Mouse (Mus musculus) frontal cortex, adult (tissue): ENCODE results near the gene Plekhs1.
"Not testable (repeated sequence)": the region's sequence is repeated elsewhere in the genome, so short reads cannot be mapped to it uniquely, and the experiment has no call there.

Experiments used
- ATAC-seq: cut with Nextera tagmentation; 2 replicates; pipeline ENCODE4 v1.9.2; 2017; ENCODE audit warnings: mild to moderate bottlenecking, moderate library complexity, mixed read lengths; ENCODE audit not compliant: low TSS enrichment

Gene Plekhs1

GRCm38 (mm10) chr19:56457569-56457968 is 3.9 kb upstream of the Plekhs1 start:
- no peak for ATAC-seq

GRCm38 (mm10) chr19:56459154-56460050 is 2.0 kb upstream of the Plekhs1 start:
- ATAC-seq: no peak

GRCm38 (mm10) chr19:56460241-56460640 is 1.2 kb upstream of the Plekhs1 start:
- ATAC-seq: no peak

GRCm38 (mm10) chr19:56462786-56463185 is 1.3 kb downstream of the Plekhs1 start:
- ATAC-seq: no peak

- no peak for ATAC-seq
These were observed 5.0 kb downstream of the Plekhs1 start for GRCm38 (mm10) chr19:56466486-56466885.

- ATAC-seq: no peak
These were observed 9.0 kb downstream of the Plekhs1 start for GRCm38 (mm10) chr19:56470286-56471020.

GRCm38 (mm10) chr19:56471934-56472333 is 10.5 kb downstream of the Plekhs1 start:
- ATAC-seq: peak; percentile 59; the same call in 1 of the 2 replicates

- no peak for ATAC-seq
These were observed 13.6 kb downstream of the Plekhs1 start for GRCm38 (mm10) chr19:56474869-56475550.

- ATAC-seq: no peak
These were observed 15.1 kb downstream of the Plekhs1 start for GRCm38 (mm10) chr19:56476546-56476945.

- peak; percentile 70 for ATAC-seq
These were observed 15.8 kb downstream of the Plekhs1 start for GRCm38 (mm10) chr19:56477253-56477652.

- ATAC-seq: no peak
These were observed 16.4 kb downstream of the Plekhs1 start for GRCm38 (mm10) chr19:56477832-56478231.

GRCm38 (mm10) chr19:56484630-56485375 is 23.4 kb downstream of the Plekhs1 start:
- no peak for ATAC-seq

- ATAC-seq: peak; percentile 27; the same call in 1 of the 2 replicates
These were observed 24.2 kb downstream of the Plekhs1 start for GRCm38 (mm10) chr19:56485376-56486271.

- no peak for ATAC-seq
These were observed 25.5 kb downstream of the Plekhs1 start for GRCm38 (mm10) chr19:56486926-56487325.

GRCm38 (mm10) chr19:56487339-56487738 is 25.9 kb downstream of the Plekhs1 start:
- ATAC-seq: no peak

GRCm38 (mm10) chr19:56489601-56490000 is 28.2 kb downstream of the Plekhs1 start:
- ATAC-seq: no peak

- peak; percentile 68 for ATAC-seq
These were observed 32.7 kb downstream of the Plekhs1 start for GRCm38 (mm10) chr19:56494157-56494556.

- ATAC-seq: peak; percentile 44; the same call in 1 of the 2 replicates
These were observed 41.6 kb downstream of the Plekhs1 start for GRCm38 (mm10) chr19:56503069-56503468.

- not testable (repeated sequence) for ATAC-seq
These were observed 42.1 kb downstream of the Plekhs1 start for GRCm38 (mm10) chr19:56503525-56503924.

GRCm38 (mm10) chr19:56511207-56511606 is 49.8 kb downstream of the Plekhs1 start:
- peak; percentile 93 for ATAC-seq
